Mouse (Mus musculus): ENCODE measurements at regions not wholly inside any gene's neighbourhood (a gene's known extent, or its start where the extent isn't known, plus 50 kb on each side); places are given as distances from the start of the nearest gene placed in this dataset.

DNA sequence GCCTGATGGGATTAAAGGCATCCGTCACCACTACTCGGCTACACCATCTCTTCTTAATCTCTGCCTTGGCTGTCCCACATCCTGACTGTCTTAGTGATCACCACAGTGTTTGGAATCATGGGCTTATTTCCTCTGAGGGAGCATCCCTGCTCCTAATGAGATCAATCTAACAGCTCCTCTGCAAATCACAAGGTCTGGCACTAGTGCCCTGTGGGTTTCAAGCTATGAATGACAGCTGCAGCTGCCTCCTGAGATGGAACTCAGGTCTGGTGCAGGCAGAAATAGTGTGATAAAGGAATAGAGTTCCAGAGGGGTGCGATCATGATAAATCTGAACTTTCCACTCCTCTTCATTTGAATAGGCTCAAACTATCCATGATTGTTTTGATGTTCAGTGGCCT is 330.2 kb upstream of the Gm10131 start:
- no peak for DNase-seq
- TF ChIP-seq POLR2A (IDR thresholded peaks at IDR 0.05; ENCODE audit: borderline replicate concordance, insufficient read depth, low read length) (no peak), CTCF (IDR thresholded peaks at IDR 0.05; ENCODE audit: borderline replicate concordance, insufficient read depth, low read depth, low read length) (no peak)
- 83% methylated on average over 3 of the region's 3 CpGs for WGBS
- Histone ChIP-seq H3K27me3 (ENCODE audit: control insufficient read depth, insufficient read depth, low read length) (no peaks in the 10 kb centered on the region), H3K4me3 (replicated peaks; ENCODE audit: insufficient read depth, low read depth, low read length) (no peak overlapping the region), H3K27ac (ENCODE audit: insufficient read depth, low read length) (no peak overlapping the region), H3K4me1 (ENCODE audit: control insufficient read depth, insufficient read depth, low read length) (no peaks in the 10 kb centered on the region)

DNA sequence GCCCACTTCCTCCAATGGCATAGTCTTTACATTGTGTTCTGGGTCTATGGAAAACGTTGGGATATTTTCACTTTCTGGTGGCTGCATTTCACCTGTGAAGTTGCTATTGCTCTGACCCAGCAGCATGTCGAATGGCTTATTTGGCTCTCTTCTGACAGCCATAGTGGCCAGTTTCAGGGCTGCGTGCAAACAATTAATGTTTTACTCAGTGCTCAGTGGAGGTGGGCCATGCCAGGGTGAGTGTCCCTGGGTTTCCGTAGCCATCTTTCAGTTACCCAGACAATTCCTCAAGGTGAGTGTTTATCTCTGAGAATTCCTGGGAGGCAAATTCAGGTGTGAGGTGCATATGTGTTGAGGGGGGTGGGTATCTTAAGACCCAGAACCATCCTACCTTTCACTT is 329.2 kb upstream of the Gm10131 start:
- DNase-seq = no peak
- Histone ChIP-seq H3K27me3 (ENCODE audit: control insufficient read depth, insufficient read depth, low read length) (no peaks in the 10 kb centered on the region), H3K4me1 (ENCODE audit: control insufficient read depth, insufficient read depth, low read length) (no peaks in the 10 kb centered on the region), H3K4me3 (replicated peaks; ENCODE audit: insufficient read depth, low read depth, low read length) (no peak overlapping the region), H3K27ac (ENCODE audit: insufficient read depth, low read length) (no peak overlapping the region)
- WGBS = 87% methylated on average over 4 of the region's 4 CpGs
- TF ChIP-seq CTCF (IDR thresholded peaks at IDR 0.05; ENCODE audit: borderline replicate concordance, insufficient read depth, low read depth, low read length) (no peak), POLR2A (IDR thresholded peaks at IDR 0.05; ENCODE audit: borderline replicate concordance, insufficient read depth, low read length) (no peak)

DNA sequence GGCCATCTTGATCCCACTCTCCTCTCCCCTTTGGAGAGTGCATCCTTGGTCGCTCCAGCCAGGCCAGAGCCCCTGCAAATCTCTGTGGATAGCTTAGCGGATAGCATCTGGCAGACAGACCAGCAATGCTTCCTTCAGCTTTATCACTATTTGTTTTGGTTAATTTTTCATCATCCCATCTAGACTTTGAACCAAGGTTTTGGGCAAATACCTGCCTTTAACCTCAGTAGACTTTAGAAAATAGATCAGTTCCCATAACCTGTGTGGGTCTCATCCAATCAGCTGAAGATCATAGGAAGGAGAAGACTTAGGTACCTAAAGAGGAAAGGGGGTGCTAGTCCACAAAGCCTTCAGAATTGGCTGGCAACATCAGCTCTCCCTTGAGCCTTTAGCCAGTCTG is 327.2 kb upstream of the Gm10131 start:
- no peaks in the 10 kb centered on the region for H3K4me1 ChIP-seq (ENCODE audit: control insufficient read depth, insufficient read depth, low read length)
- no peaks in the 10 kb centered on the region for H3K27me3 ChIP-seq (ENCODE audit: control insufficient read depth, insufficient read depth, low read length)
- no peak overlapping the region for H3K4me3 ChIP-seq (replicated peaks; ENCODE audit: insufficient read depth, low read depth, low read length)
- no peak overlapping the region for H3K27ac ChIP-seq (ENCODE audit: insufficient read depth, low read length)
- no peak for TF ChIP-seq POLR2A (IDR thresholded peaks at IDR 0.05; ENCODE audit: borderline replicate concordance, insufficient read depth, low read length)
- no peak for TF ChIP-seq CTCF (IDR thresholded peaks at IDR 0.05; ENCODE audit: borderline replicate concordance, insufficient read depth, low read depth, low read length)
- no peak for DNase-seq
- WGBS = 83% methylated on average over 2 of the region's 2 CpGs

DNA sequence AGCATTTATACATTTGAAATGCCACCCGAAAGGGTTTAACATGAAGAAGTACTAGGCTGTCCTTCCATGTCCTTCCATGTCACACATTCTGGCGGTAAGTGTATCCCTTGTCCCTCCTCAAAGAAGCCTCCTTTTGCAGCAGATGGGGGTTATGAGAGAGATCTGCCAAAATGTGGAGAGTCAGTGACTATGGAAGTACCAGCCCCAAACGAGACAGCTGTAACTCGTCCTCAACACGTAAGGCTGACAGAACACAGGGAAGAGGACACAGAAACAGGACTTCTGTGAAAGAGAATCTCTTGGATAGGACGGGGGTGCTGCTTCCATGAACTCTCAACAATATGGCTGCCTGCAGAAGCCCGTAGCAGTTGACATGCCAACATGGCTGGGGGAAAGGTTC is 320.4 kb upstream of the Gm10131 start:
- 82% methylated on average over 7 of the region's 7 CpGs for WGBS
- Histone ChIP-seq H3K4me3 (replicated peaks; ENCODE audit: insufficient read depth, low read depth, low read length) (no peak overlapping the region), H3K27me3 (ENCODE audit: control insufficient read depth, insufficient read depth, low read length) (no peaks in the 10 kb centered on the region), H3K27ac (ENCODE audit: insufficient read depth, low read length) (no peak overlapping the region), H3K4me1 (ENCODE audit: control insufficient read depth, insufficient read depth, low read length) (no peaks in the 10 kb centered on the region)
- no peak for DNase-seq
- TF ChIP-seq POLR2A (IDR thresholded peaks at IDR 0.05; ENCODE audit: borderline replicate concordance, insufficient read depth, low read length) = no peak
- no peak for TF ChIP-seq CTCF (IDR thresholded peaks at IDR 0.05; ENCODE audit: borderline replicate concordance, insufficient read depth, low read depth, low read length)

DNA sequence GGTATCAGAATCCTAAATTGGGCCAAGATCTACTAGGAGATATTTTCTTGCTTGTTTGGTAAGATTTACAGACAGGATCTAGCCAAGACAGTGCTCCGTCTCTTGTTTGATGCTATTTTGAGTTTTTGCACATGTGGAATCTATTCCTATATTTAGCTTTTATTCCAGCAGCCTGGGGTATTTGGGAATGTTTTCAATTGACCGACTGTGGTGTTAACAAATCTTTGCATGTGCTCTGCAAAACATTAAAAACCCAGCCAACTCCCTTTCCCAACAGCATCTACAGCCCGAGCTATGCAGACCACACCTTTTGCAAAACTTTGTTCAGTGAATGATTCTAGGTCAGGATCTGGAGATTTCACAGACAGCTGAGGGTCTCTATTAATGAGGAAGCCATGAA is 317.7 kb upstream of the Gm10131 start:
- TF ChIP-seq CTCF (IDR thresholded peaks at IDR 0.05; ENCODE audit: borderline replicate concordance, insufficient read depth, low read depth, low read length) (no peak), POLR2A (IDR thresholded peaks at IDR 0.05; ENCODE audit: borderline replicate concordance, insufficient read depth, low read length) (no peak)

DNA sequence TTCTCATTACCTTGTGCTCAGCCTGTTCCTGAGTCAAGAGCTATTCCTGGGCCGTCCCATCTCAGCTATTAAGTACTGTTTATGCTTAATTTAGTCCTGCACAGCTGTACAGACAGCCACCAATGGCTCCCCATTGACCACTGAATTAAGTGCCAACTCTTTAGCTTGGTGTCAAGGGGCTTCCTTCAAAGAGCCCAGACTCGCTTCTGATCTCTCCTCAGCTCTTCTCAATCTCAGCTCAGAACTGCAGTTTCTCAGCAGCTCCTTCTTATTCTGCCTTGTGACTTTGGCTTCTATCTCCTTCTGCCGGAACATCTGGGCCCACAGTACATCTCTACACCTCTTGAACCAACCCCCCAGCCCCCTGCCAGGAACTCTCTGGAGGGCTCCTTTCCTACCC is 290.0 kb upstream of the Gm10131 start:
- no peak for TF ChIP-seq CTCF (IDR thresholded peaks at IDR 0.05; ENCODE audit: borderline replicate concordance, insufficient read depth, low read depth, low read length)
- no peak for TF ChIP-seq POLR2A (IDR thresholded peaks at IDR 0.05; ENCODE audit: borderline replicate concordance, insufficient read depth, low read length)
- WGBS = 88% methylated on average over 3 of the region's 3 CpGs
- Histone ChIP-seq H3K4me3 (replicated peaks; ENCODE audit: insufficient read depth, low read depth, low read length) (no peak overlapping the region), H3K27me3 (ENCODE audit: control insufficient read depth, insufficient read depth, low read length) (no peaks in the 10 kb centered on the region), H3K27ac (ENCODE audit: insufficient read depth, low read length) (no peak overlapping the region), H3K4me1 (ENCODE audit: control insufficient read depth, insufficient read depth, low read length) (no peaks in the 10 kb centered on the region; the same call in 1 of the 2 replicates)
- no peak for DNase-seq

More for the DNA sequence above, 317.7 kb upstream of the Gm10131 start:
- 84% methylated on average over 3 of the region's 3 CpGs for WGBS
- Histone ChIP-seq H3K27me3 (ENCODE audit: control insufficient read depth, insufficient read depth, low read length) (no peaks in the 10 kb centered on the region), H3K27ac (ENCODE audit: insufficient read depth, low read length) (no peak overlapping the region), H3K4me1 (ENCODE audit: control insufficient read depth, insufficient read depth, low read length) (no peaks in the 10 kb centered on the region), H3K4me3 (replicated peaks; ENCODE audit: insufficient read depth, low read depth, low read length) (no peak overlapping the region)
- DNase-seq = no peak

DNA sequence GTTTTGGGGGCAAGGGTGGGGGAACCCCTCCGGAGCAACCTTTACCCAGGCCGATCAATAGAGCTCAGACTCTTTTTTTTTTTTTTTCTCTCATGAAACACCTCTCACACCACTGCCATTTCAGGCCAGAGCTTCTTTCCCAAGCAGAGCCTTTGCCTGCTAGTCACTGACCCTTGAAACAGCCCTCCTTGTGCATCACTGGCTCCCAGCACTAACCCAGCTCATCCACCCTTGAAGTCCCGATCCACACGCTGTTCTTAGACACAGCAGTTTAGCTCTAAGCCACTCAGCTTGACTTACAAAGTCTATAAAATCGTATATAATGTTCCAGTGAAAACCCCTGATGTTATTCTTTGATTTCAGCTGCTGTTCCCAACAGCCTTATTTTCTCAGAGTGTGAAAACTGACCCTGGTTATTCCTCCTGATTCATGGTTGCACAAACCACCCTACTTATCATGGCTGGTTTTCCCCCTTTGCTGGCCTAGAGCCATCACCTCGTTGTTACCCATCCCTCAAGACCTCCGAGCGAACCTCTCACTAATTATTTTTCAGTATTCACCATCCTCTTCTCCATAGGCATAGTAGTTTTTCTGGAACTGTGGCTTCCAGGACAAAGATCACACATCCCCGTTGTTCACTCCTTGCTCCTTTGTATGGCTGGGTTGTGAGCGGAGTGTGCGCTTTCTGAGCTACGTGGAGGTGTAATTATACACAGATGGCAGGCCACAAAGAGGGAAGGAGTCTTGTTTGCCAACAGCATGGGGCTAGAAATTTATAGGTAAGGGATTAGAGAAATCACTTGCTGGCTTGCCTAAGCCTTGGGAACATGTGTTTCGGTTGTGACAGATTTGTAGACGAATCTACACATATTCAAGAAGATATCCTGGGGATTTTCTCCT is 287.6 kb upstream of the Gm10131 start:
- WGBS = 45% methylated on average over 14 of the region's 14 CpGs
- DNase-seq = no peak
- Histone ChIP-seq H3K4me3 (replicated peaks; ENCODE audit: insufficient read depth, low read depth, low read length) (no peak overlapping the region), H3K27me3 (ENCODE audit: control insufficient read depth, insufficient read depth, low read length) (no peaks in the 10 kb centered on the region), H3K4me1 (ENCODE audit: control insufficient read depth, insufficient read depth, low read length) (no peaks in the 10 kb centered on the region; the same call in 1 of the 2 replicates), H3K27ac (ENCODE audit: insufficient read depth, low read length) (no peak overlapping the region)
- TF ChIP-seq POLR2A (IDR thresholded peaks at IDR 0.05; ENCODE audit: borderline replicate concordance, insufficient read depth, low read length) = no peak
- TF ChIP-seq CTCF (IDR thresholded peaks at IDR 0.05; ENCODE audit: borderline replicate concordance, insufficient read depth, low read depth, low read length) = no peak
